Mouse (Mus musculus): ENCODE measurements at regions not wholly inside any gene's neighbourhood (a gene's known extent, or its start where the extent isn't known, plus 50 kb on each side); places are given as distances from the start of the nearest gene placed in this dataset.

DNA sequence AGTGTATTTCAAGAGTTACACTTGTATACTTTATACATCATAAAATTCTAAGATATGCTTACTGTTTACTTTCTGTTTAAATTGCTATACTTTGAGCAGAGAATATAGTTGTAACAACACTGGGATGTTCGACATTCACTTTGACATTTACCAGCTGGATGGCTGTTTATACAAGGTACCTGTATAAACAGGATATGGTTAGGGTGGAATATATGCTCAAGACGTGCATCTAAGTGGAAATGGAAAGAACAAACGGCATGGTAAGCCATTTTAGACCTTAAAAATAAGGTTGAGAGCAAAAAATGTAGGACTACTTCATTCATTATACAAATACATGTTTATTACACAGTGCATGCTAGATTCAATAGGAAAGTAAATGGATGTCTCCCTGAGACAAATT is 195.9 kb upstream of the Rasa1 start:
- no peak for DNase-seq
- Histone ChIP-seq H3K27me3 (ENCODE audit: control insufficient read depth, insufficient read depth, low read length) (no peaks in the 10 kb centered on the region), H3K4me3 (no peak overlapping the region), H3K79me2 (replicated peaks; ENCODE audit: control insufficient read depth, insufficient read depth, low read length) (no peaks in the 10 kb centered on the region), H3K4me1 (ENCODE audit: control insufficient read depth, insufficient read depth, low read length) (no peaks in the 10 kb centered on the region), H3K9ac (ENCODE audit: low read depth, low read length) (no peak overlapping the region), H3K27ac (no peak overlapping the region), H3K36me3 (ENCODE audit: control insufficient read depth, insufficient read depth, low read length) (no peaks in the 10 kb centered on the region)
- WGBS, result 32% methylated on average over 3 of the region's 3 CpGs
- intact Hi-C loops (cut with DNase I), result no loop called here
- no peak for TF ChIP-seq CTCF (IDR thresholded peaks at IDR 0.05)
- TF ChIP-seq EP300 (IDR thresholded peaks at IDR 0.05; ENCODE audit: insufficient read depth, low read depth, low read length), result no peak
- no peak for TF ChIP-seq POLR2A (IDR thresholded peaks at IDR 0.05; ENCODE audit: insufficient read depth, low read depth, low read length)

DNA sequence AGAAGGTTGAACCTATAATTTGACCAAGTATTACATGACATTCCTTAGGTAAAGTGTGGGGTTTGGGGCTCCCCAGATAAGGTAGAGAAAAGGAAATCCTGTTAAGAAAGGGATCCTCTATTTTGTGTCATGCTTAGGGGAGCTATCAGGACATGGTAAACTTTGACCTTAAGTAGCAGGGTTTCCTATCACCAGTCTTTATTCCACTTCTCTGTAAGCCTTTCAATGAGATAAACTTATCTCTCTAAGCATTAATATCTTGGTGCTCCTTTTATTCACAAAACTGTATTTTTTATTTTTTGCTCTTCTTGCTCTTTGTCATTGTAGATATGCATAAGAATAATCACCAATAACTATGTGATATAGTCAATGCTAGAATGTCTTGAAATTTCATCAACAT is 194.4 kb upstream of the Rasa1 start:
- Histone ChIP-seq H3K79me2 (replicated peaks; ENCODE audit: control insufficient read depth, insufficient read depth, low read length) (no peaks in the 10 kb centered on the region), H3K4me3 (no peak overlapping the region), H3K36me3 (ENCODE audit: control insufficient read depth, insufficient read depth, low read length) (no peaks in the 10 kb centered on the region), H3K27ac (no peak overlapping the region), H3K9ac (ENCODE audit: low read depth, low read length) (no peak overlapping the region), H3K27me3 (ENCODE audit: control insufficient read depth, insufficient read depth, low read length) (no peaks in the 10 kb centered on the region), H3K4me1 (ENCODE audit: control insufficient read depth, insufficient read depth, low read length) (no peaks in the 10 kb centered on the region)
- no peak for DNase-seq
- intact Hi-C loops (cut with DNase I), result no loop called here
- TF ChIP-seq CTCF (IDR thresholded peaks at IDR 0.05) (no peak), POLR2A (IDR thresholded peaks at IDR 0.05; ENCODE audit: insufficient read depth, low read depth, low read length) (no peak), EP300 (IDR thresholded peaks at IDR 0.05; ENCODE audit: insufficient read depth, low read depth, low read length) (no peak)

DNA sequence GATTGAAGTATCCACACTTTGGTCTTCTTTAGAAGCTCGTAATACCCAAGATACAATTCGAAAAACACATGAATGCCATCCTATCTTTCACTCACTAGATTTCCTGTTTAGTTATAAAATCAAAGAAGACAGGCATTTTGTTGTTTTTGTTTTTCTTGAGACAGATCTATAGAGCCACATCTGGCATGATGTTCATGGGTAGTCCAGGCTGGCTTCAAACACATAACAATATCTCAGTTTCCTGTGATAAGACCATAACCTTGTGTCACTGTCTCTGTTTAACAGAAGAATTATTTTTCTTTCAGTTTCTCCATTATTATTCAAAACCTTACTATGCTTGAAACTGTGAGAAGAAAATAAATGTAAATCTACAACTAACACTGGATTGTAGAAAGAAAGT is 190.5 kb upstream of the Rasa1 start:
- intact Hi-C loops (cut with DNase I), result no loop called here
- Histone ChIP-seq H3K79me2 (replicated peaks; ENCODE audit: control insufficient read depth, insufficient read depth, low read length) (no peaks in the 10 kb centered on the region), H3K27me3 (ENCODE audit: control insufficient read depth, insufficient read depth, low read length) (no peaks in the 10 kb centered on the region), H3K36me3 (ENCODE audit: control insufficient read depth, insufficient read depth, low read length) (no peaks in the 10 kb centered on the region), H3K9ac (ENCODE audit: low read depth, low read length) (no peak overlapping the region), H3K4me3 (no peak overlapping the region), H3K4me1 (ENCODE audit: control insufficient read depth, insufficient read depth, low read length) (no peaks in the 10 kb centered on the region), H3K27ac (no peak overlapping the region)
- DNase-seq, result no peak
- no peak for TF ChIP-seq EP300 (IDR thresholded peaks at IDR 0.05; ENCODE audit: insufficient read depth, low read depth, low read length)
- TF ChIP-seq CTCF (IDR thresholded peaks at IDR 0.05), result no peak
- no peak for TF ChIP-seq POLR2A (IDR thresholded peaks at IDR 0.05; ENCODE audit: insufficient read depth, low read depth, low read length)
- WGBS, result 52% methylated on average over 2 of the region's 2 CpGs

DNA sequence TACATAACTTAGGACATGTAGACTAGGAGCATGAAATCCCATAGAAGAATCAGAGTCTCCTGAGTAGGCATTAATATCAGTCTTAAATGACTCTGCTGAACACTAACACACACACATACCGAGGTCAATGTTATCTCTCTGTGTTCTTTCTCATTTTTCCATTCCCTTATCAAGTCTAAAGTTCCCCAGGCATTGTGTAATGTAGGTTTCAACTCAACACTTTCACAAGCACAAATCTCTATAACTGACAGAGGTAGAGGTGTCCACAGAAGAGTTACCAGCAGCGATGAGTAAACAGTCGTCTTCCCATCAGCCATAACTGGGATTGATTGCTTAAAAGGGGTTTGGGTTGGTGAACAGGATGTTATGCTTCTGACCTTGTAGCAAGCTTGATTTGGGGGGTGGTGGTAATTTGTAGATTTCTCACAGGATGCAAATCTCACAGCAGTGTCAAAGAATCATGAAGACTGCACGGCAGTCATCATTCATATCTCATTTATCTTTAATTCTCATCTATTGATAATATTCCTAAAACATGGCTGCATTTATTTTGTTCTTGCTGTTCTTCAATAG is 187.4 kb upstream of the Rasa1 start:
- intact Hi-C loops (cut with DNase I), result no loop called here
- 35% methylated on average over 4 of the region's 4 CpGs for WGBS

DNA sequence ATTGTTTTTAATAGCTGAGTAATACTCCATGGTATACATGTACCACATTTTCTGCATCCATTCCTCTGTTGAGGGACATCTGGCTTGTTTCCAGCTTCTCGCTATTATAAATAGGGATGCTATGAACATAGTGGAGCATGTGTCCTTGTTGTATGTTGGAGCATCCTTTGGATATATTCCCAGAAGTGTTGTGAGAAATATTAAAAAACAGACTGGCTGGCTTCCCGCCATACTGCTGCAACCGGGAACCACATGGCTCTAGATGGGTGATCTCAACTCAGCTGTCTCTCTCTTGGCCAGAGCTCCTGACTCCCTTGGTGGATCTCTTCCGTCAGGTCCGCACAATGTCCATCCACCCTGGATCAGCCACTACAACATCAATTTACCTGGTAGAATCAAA is 182.4 kb upstream of the Rasa1 start:
- Histone ChIP-seq H3K27ac (no peak overlapping the region), H3K36me3 (ENCODE audit: control insufficient read depth, insufficient read depth, low read length) (no peaks in the 10 kb centered on the region), H3K9ac (ENCODE audit: low read depth, low read length) (no peak overlapping the region), H3K79me2 (replicated peaks; ENCODE audit: control insufficient read depth, insufficient read depth, low read length) (no peaks in the 10 kb centered on the region), H3K27me3 (ENCODE audit: control insufficient read depth, insufficient read depth, low read length) (no peaks in the 10 kb centered on the region), H3K4me1 (ENCODE audit: control insufficient read depth, insufficient read depth, low read length) (no peaks in the 10 kb centered on the region), H3K4me3 (no peak overlapping the region)
- no peak for DNase-seq
- 86% methylated on average over 5 of the region's 5 CpGs for WGBS
- intact Hi-C loops (cut with DNase I), result no loop called here
- no peak for TF ChIP-seq EP300 (IDR thresholded peaks at IDR 0.05; ENCODE audit: insufficient read depth, low read depth, low read length)
- TF ChIP-seq CTCF (IDR thresholded peaks at IDR 0.05), result no peak
- no peak for TF ChIP-seq POLR2A (IDR thresholded peaks at IDR 0.05; ENCODE audit: insufficient read depth, low read depth, low read length)

More for the DNA sequence above, 187.4 kb upstream of the Rasa1 start:
- H3K79me2 ChIP-seq (replicated peaks; ENCODE audit: control insufficient read depth, insufficient read depth, low read length), result no peaks in the 10 kb centered on the region
- no peaks in the 10 kb centered on the region for H3K4me1 ChIP-seq (ENCODE audit: control insufficient read depth, insufficient read depth, low read length)
- no peaks in the 10 kb centered on the region for H3K27me3 ChIP-seq (ENCODE audit: control insufficient read depth, insufficient read depth, low read length)
- no peak overlapping the region for H3K9ac ChIP-seq (ENCODE audit: low read depth, low read length)
- H3K4me3 ChIP-seq, result no peak overlapping the region
- no peak overlapping the region for H3K27ac ChIP-seq
- no peaks in the 10 kb centered on the region for H3K36me3 ChIP-seq (ENCODE audit: control insufficient read depth, insufficient read depth, low read length)
- TF ChIP-seq POLR2A (IDR thresholded peaks at IDR 0.05; ENCODE audit: insufficient read depth, low read depth, low read length) (no peak), CTCF (IDR thresholded peaks at IDR 0.05) (no peak), EP300 (IDR thresholded peaks at IDR 0.05; ENCODE audit: insufficient read depth, low read depth, low read length) (no peak)
- no peak for DNase-seq

DNA sequence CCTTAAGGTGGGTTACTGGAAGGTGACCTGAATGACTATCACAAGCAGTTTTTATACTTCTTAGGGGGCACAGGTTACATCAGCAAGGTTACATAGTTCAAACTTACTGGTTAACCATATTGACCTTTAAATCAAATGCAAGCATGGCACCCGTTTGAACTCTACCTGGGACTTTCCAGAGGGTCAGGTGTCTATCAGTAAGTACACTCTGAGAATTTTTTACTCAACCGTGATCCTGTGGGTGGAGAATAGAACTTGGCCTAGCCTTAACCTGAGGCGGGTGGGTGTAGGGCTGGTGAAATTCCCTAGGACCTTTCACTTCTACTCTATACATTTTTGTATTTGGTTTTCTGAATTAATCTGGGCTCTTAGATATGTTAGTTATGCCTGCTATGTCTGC is 170.5 kb upstream of the Rasa1 start:
- Histone ChIP-seq H3K9ac (ENCODE audit: low read depth, low read length) (no peak overlapping the region), H3K4me3 (no peak overlapping the region), H3K79me2 (replicated peaks; ENCODE audit: control insufficient read depth, insufficient read depth, low read length) (no peaks in the 10 kb centered on the region), H3K36me3 (ENCODE audit: control insufficient read depth, insufficient read depth, low read length) (no peaks in the 10 kb centered on the region), H3K27ac (no peak overlapping the region), H3K4me1 (ENCODE audit: control insufficient read depth, insufficient read depth, low read length) (no peaks in the 10 kb centered on the region), H3K27me3 (ENCODE audit: control insufficient read depth, insufficient read depth, low read length) (no peaks in the 10 kb centered on the region)
- intact Hi-C loops (cut with DNase I), result no loop called here
- WGBS, result 78% methylated on average over 3 of the region's 3 CpGs
- no peak for TF ChIP-seq POLR2A (IDR thresholded peaks at IDR 0.05; ENCODE audit: insufficient read depth, low read depth, low read length)
- no peak for TF ChIP-seq CTCF (IDR thresholded peaks at IDR 0.05)
- no peak for TF ChIP-seq EP300 (IDR thresholded peaks at IDR 0.05; ENCODE audit: insufficient read depth, low read depth, low read length)
- no peak for DNase-seq

All from heart, adult 2 months (tissue).